Mouse (Mus musculus) fibroblast of lung, adult 2 months (primary cell): ENCODE data around the gene Pde1a.

Source experiments
- DNase-seq: peaks from one replicate; pipeline ENCODE4 v3.0.0-alpha.2; 2011; ENCODE audit warnings: low read depth

The Pde1a gene

DNA sequence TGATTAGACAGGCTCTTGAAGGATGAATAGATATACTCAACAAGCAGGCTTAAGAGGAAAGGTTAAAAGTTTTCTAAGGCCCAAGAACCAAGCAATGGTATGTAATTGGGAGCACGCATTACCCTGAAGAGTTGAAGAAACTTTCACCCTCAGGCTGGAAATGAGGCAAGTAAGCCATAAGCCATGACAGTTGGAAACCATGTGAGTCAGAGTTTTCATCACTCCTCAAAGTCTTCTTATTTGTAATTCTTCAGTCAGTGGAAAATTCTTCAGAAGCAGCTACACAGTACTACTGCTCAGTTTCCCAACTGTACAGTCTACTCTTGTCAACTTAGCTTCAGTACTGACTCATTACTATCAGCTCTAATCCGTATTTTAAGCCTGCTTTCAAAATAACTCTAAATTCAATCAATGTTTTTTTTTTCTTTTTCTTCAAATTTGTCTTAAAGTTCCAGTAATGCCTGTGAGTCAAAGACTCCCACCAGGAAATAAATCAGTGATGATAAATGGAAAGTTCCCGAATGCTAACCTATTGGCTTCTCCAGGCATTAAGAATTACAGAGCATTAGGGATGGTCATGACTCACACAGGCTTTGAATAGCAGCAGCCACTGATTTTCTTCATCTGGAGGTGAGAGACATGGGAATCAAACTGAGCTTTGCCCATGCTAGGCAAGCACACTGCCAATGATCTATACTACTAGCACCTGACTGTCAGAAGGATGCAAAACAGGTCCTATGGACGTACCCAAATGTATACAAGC, 82.3 kb downstream of the Pde1a start:
- DNase-seq = peak; percentile 60

DNA sequence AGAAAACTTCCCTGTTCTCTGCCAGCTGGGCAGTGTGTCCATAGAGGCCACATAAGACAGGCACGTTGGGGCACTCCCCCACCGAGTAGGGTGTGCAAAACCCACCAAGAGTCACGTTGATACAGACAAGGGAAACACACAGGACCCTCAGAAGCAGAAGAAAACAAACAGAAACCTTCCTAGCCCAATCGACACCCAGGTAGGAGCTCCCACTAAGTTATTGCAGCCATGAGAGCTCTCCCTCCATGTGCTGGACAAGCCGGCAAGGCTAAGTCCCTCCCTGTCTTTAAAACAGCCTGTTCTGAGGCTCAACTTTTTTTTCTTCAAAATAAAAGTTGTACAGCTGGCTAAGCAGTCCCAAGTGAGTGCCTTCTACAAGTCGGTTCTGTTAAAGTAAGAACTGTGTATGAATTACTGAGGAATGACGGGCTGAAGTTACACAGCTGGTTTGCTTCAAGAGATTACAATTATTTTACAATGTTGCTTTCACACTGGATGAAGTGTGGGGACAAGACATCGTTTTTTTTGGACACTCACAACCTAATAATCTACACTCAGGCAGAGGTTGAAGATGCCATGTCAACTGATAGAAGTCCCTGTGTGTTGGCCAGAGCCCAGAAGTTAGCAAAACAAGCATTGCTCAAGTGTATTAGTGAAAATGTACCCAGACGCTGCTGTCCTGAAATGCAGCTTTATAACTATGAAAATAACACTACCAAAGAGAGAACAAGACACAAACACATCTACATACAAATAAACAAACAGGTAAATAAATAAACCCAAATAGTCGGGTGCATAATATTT, 90.4 kb downstream of the Pde1a start:
- DNase-seq = no peak

DNA sequence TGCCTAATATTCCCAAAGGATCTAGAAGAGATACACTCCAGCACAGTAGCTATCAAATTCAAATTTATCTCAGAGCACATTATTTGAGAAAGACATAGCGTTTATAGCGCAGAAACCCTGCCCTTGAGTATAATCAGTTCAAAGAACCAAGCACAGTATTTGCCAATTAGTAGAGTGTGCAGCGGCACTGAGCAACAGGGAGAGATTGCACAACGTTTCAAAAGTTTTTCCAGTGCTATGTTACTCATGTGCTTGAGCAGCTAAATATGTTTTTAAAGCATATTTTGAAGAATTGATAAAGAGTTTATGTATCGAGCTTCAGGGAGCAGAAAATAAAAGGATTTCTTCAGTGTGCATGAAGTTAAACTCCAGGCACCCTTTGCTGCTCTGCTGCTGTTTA, 91.3 kb downstream of the Pde1a start:
- no peak for DNase-seq

DNA sequence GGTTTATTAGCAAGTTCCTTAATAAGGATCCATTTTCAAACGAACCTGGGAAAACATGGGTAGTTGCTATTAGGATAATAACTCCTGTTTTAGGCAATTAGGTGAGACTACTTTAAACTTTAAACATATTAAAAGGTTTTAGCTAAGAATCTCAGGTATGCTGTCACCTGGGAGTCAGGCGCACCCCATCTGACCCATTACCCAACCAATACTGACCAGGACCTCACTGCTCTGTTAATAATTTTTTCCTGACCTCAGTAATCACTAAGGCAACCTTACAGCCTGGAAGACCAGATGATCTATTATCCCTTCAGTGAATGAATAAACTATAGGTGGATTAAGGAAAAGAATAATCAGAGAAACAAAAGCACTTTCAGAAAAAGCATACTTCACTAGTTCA, 100.2 kb downstream of the Pde1a start:
- DNase-seq = no peak

DNA sequence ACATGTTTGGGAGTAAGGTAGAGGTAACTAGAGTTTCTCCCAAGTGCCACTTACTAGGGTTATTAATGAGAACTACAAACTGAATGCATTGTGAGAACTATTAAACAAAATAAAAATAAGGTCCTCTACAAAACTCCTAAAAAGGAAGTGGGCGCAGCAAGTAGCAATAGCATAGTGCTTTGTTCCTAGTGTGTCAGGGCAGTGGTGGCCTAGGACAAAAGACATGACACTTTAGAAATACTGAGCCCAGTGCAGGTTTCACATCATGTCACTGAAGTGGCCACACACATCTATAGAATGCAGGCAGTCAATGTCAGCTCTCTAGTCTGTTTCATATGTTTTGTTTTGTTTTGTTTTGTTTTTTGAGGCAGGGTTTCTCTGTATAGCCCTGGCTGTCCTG, 103.2 kb downstream of the Pde1a start:
- DNase-seq = no peak

DNA sequence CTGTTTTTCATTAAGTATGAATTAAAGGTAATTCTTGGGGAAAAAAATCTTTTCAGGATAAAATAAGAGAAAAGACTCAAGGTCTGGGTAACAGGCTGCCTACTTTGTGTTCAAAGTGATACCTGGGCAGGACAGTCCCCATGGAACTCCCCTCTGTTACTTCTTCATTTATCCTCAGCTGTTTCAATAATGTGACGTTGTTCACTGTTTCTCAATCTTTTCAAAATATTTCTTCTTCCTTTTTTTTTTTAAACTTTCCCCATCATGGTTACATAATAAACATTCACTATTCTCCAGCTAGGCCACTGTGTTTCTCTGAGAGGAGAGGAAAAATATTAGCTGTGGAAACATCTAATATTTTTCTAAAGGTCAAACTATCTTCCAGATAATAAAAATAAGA, 103.7 kb downstream of the Pde1a start:
- no peak for DNase-seq

DNA sequence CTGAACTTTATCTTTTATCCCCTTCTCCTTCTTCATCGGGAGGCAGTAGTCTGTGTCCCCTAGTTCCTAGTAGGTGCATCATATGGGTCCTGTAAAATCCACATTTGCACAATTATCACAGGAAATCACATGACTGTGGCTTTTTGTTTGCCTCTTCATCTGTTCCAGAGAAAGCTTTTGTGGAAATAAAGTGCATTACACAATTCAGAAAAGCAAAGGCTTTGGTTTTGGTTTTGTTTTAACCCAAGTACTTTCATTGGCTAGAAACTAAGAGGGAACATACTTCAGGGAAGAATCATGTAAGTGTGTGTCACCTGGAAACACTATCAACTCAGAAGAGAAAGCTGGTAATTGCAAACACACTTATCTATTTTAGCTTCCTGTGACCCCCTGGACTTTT, 104.2 kb downstream of the Pde1a start:
- no peak for DNase-seq

DNA sequence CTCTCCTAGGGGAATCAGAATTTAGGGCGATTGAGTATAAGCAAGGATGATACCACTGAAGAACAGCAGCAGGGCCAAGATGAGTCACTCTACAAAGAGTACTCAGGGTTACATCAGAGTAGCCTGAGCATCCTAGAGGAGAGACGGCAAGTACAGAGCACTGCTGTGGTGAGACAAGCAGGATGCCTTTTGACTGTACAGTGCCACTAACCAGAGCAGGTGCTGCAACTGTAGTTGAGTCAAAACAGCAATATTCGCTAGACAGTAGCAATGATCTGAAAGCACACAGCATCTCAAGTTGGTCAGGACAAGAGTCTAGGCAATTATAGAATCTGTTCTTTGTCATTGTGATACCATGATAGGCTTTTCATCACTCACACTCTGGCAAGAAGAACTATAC, 115.1 kb downstream of the Pde1a start:
- DNase-seq = no peak

DNA sequence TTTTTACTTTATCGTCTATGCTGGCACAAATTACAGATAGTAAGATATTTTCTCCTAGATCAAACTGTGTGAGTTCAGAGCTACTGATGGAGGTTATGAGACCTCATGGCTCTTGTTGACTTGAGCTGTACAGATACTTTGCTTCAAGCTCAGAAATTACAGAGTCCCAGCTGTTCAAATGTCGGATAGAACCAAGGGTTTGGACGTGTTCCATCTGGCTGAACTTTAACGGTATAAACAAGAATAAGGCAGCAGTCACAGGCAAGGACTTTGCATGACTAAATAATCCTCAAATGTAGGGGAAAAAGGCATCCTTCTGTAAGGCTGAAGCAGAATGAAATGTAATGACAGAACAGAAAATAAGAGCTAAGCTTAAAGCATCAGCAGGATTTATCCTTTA, 116.2 kb downstream of the Pde1a start:
- peak; percentile 31 for DNase-seq

DNA sequence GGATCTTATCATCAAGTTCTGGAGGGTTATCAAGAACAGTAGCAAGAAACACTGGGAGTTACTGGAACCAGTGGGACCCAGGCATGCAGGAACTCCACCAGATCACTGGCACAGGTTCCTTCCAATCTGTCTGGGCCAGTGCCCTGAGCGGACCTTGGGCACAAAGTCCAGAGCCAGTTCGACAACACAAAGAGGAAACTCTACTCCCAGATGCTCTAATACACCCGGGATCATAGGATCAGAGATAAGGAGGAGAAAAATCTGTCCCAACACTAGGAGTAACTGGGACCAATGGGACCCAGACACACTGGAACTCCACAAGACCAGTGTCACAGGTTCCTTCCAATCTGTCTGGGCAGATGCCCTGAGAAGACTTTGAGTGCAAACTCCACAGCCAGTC, 130.1 kb downstream of the Pde1a start:
- no peak for DNase-seq

DNA sequence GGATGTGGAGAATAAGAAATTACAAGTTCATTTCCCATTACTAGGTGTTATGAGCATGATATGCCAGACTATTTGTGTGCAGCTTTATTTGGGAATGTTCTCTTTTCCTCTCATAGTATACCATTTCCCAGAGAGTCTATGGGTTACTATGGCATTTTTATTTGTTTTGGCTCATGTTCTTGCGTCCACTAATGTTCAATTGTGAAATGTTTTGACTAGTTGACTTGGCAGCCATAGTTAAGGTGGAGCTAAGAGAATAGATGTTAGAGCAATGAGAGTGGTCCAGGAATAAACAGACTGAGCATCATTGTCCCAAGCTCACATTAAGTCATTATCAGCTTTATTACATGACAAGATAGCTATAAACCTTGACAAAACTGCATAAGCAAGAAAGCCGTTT, 130.8 kb downstream of the Pde1a start:
- no peak for DNase-seq

DNA sequence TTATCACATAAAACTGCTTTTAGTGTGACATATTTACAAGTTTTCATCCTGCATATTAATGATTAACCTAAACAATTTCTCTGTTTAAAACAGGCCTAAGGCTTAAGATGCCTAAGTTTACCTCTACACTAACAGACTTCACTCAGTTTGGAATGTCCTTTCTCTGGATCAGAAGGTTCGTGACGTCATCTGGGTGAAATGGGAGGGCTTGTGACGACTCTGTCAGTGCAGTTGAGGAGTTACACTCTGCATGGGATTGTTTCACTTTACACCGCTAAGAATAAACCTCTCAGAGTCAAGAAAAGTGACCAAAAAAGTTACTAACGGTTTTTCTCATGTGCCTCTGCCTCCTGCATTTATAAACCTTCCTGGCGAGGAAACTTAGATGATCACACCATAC, 137.6 kb downstream of the Pde1a start:
- no peak for DNase-seq

DNA sequence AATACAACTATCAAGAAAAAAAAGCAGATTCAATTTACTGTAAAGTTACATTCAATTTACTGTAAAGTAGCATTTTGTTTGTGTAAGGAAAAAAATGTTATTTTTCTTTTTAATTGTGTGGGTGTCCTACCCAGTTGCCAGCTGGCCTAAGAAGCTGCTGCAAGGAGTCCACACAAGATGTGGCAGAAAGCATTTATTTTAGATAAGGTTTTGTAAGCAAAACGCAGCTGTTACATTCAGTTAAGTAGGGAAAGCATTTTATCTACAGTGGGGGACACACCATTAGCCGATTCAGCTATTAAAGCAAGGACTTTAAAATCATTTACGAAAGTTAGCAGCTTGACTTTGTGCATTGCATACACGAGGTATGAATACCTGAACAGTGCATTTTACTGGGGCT, 145.5 kb downstream of the Pde1a start:
- no peak for DNase-seq

DNA sequence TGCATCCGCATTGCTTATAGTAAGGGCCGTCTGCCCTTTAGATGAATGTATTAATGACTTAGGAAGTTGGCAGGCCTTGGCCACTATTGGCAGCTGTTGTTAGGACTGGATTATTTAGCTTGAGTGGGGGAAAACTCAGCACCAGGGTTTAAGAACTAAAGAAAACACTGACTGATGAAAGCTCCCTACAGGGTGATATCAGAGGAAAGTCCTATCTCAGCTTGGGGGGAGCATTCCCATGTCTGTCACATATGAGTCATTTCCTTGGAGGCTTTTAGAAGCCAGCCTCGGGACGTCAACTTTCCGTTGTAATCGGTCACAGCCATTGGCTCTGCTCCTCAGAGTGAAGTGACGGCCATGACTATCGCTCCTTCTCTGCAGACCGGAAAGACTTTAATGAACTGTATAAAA, 146.0 kb downstream of the Pde1a start:
- DNase-seq = peak; percentile 61

DNA sequence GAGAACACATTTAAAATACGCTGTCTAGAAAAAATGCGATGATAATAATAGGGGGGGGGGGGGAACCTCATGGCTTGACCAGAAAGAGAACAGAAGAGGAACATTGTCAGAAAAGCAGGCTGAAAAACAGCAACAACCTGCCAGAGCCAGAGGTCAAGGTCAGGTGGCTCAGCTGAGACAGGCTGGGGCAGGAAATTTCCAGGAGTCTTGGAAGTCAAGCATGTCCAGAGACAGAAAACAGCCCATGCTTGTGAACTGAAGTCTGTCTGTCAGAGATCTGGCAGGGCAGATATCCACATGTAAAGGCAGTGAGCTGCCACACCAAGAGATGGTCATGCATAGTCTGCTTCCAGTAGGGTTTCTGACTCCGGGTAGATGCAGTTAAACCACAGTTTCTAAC, 147.5 kb downstream of the Pde1a start:
- no peak for DNase-seq

DNA sequence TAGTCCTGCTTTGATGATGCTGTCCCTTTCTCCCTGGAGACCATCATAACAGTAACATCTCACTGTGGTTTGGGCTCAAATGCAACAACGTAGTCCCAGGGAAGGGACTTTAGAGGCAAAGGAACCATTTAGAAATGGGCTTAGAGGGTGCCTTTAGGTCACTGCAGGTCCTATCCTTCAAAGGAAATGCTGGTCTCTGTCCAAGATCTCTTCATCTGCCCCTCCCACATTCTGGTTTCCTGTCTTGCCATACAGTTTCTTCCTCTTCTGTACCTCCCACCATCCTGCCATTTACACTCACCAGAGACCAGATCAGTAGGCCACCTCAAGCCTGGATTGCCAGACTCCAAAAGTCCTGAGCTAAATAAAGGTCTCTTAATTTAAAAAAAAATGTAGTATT, 150.3 kb downstream of the Pde1a start:
- no peak for DNase-seq

DNA sequence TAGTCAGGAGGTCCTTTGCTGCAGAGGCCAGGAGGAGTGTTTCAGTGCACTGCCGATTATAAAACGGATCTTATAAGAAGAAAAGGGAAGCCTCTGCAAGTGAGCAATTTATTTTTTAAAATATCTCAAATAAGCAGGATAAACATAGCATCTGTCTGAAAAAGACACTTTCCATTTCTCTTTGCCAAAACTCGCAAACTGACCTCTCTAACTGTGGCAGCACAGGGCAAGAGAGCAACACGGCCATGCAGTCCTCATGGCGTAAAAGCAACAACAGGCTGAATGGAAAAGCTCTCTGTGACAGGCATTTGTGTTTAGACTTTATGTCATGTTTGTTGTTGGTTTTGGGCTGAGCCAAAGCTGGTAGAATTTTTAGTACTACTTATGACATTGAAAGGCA, 152.0 kb downstream of the Pde1a start:
- DNase-seq = no peak

DNA sequence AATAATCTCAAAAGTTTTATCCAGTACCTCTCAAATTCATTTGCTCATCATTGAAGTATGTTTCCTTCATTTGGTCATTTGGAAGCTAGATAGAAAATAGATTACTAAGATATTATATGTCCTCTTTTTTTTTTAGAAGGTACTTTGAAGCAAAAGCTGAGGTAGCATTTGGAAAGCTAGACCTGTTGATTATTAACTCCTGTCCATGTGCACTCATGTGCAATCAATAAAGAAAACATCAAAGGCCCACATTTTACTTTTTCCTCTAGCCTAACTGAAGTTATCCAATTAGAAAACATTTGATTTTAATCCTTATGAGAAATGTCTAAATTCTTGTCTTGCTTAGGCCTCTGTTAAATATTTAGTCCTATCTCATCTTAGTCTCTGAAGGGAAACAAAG, 153.3 kb downstream of the Pde1a start:
- no peak for DNase-seq

DNA sequence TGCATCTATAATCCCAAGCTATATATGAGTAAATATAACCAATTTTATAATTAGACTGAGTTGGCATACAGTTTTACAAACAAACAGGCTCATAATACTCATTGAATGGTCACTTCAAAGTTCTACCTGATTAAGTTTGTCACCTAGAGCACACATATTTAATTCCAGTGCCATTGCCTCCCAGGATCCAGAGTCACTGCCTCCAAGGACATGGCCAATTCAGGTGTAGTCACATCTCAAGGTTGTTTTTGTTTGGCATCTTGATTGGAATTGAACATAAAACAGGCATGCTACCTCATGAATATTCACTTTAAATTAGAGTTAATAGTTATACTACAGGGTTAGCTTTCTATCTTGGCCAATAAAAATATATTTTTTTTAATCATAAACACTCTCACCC, 157.0 kb downstream of the Pde1a start:
- no peak for DNase-seq

DNA sequence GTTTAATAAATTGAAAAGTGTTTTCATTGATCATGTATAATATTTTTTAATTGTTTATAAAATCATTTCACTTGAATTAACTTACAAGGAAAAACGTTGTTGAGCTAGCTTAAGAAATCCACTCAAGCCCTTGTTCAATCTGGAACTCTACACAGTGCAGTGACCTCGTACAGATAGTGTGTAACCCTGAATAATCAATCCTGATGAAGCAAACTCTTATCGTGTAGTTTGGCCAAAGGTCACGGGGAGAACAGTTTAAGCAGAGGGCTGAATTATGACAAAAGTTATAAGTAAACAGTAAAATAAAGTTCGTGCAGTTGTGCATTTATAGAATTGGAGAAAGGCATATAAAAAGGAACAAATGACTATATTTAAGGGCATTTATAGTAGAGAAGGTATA, 159.7 kb downstream of the Pde1a start:
- DNase-seq = no peak

DNA sequence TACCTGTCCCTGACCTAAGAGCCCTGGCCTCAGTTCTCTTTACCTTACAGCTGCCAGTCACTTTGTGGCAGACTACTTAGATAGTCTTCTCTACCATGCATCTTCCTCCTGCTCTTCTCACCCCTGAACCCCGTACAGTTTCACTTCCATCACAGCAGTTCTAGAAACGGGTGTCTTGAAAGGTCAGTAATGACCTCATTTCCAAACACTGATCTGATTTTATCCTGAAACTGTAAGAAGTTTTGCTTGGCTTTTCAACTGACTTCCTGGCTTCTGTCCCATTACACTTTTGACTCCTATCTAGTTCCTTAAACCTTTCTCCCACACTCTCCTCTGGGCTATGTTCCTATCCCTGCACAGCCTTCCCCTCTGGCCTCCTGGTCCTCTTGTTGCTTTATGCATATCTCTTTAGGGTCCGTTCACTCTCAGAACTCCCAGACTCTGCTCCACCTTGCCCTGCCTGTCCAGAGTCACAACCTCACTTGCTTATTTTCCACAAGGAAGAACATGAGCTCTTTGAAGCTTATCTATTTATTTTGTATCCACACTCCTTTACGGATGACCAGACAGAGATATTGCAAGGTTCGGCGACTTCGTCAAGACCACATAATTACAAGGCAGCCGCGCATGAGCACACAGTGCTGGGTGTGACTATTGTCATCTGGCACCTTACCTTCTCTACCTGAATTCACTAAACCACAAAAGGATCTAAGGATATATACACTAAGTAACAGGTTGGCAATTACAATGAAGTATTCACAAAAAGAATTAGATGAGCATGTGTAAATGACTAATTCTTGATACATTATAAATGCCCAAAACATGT, 162.4 kb downstream of the Pde1a start:
- DNase-seq = no peak

DNA sequence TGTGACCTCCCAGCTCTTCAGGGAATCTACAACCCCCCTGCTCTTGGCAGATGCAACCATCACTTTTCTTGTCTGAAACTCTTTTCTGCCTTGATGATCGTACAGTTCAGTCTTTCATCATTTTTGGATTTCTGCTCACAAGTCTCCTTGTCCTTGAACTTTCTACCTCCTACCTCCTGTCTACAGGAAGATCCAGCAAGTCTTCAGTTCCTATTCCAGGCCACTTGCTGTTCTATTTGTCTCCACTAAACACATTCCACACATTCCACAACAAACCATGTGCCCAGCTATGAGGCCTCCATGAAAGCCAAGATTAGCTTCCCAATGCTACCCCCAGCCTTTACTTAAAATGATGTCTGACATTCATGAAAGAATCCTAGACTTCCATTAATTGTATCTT, 163.2 kb downstream of the Pde1a start:
- no peak for DNase-seq

DNA sequence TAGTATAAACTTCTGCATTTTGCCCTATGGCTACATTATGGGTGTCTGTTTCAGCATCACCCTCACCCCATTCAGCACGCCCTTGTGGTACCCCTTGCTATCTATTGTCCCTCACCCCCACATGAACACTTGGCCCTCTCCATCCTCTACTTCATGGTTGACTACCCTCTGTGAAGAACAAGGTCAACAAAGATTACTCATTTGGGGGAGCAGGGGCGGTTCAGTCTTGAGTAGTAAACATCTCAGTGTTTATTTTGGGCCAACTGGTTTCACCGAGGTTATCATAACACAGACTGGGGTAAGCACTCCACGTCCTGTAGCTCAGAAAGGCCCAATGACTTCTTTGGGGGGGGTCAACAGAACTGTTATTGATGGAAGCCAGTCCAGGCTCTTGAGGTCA, 164.3 kb downstream of the Pde1a start:
- DNase-seq = no peak
